Mouse (Mus musculus) ovary, adult 18-20 months (tissue): Measurements from ENCODE around the gene Epx.
A peak's percentile ranks its signal among the peaks of the same experiment; 100 is the strongest.
"Not testable (repeated sequence)": the region's sequence is repeated elsewhere in the genome, so short reads cannot be mapped to it uniquely, and the experiment has no call there.

ENCODE experiments used
- DNase-seq: peaks from one replicate; pipeline ENCODE4 v3.0.0; 2022; ENCODE audit warnings: low spot score, mixed read lengths

Gene Epx

DNA sequence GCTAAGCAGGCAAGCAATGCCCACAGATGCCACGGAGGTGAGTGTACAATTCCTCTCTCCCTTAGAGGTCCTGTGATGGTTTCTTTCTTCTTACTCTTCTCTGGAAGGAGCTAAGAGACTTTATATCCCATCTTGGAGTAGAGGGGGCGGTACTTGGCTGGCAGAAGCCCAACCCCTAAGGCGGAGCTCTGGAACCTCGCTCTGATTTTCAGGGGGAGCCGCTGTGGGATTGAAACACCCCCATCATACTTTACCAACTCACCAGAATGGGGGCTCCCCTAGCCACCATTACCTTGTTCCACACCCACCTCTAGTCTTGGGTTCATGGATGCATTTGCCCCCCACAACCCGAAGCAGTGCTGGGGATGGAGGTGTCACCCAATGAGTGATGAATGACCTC, at the start of gene Epx:
TSS of gene Epx (minus strand) at position 101 of the 400 bp plus-strand sequence.
- DNase-seq = no peak

DNA sequence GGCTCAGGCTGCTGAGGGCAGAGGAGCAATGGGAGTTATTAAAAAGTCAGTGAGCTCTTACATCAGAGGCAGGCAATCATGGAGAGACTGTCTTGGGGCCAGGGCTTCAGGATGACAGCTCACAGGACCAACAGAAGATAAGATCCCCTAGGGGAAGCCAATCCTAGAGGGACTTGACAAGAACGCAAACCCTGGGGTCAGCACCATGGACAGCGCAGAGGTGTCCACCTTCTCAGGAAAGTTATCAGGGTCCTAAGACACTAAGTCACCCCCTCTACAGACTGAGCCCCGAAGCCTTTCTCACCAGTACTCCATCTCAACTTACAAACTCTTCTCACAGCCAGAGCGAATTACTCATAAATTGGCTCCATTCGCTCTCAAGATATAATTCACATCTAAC, 45.6 kb upstream of the Epx start, which contains the start of gene Olfr464:
TSS of gene Olfr464 (minus strand) at position 2 of the 400 bp plus-strand sequence.
- no peak for DNase-seq

DNA sequence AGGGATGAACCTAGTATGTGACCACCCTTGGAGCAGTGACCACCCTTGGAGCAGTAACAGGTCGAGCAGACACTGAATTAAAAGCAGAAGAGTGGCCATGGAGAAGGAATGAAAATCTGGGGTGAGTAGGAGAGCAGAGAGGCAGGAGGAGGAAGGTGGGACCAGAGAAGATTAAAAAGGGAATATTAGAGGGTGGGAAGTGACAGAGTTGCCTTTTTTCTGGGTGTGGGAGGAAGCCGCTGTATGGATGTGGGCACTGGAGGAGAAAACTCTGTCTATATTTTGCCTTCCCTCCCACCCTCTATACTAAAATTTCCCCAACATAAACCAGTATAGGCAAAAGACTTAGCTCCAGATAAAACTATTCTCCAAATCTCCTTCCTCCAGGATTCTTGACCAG, 45.0 kb upstream of the Epx start:
- no peak for DNase-seq

DNA sequence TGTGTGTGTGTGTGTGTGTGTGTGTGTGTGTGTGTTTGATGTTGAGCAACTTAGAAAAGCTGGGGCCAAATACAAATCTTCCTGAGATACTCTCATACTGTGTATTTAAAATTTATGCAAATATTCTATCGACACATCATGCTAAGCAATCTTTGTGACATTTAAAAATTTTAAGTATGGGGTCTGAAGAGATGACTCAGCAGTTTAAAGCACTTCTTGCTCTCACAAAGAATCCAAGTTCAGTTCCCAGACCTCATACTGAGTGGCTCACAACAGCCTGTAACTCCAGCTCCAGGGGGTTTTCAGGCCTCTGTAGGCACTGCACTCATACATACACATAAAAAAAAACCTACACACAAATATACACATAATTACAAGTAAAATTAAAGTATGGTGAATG, 40.7 kb upstream of the Epx start:
- DNase-seq = no peak

DNA sequence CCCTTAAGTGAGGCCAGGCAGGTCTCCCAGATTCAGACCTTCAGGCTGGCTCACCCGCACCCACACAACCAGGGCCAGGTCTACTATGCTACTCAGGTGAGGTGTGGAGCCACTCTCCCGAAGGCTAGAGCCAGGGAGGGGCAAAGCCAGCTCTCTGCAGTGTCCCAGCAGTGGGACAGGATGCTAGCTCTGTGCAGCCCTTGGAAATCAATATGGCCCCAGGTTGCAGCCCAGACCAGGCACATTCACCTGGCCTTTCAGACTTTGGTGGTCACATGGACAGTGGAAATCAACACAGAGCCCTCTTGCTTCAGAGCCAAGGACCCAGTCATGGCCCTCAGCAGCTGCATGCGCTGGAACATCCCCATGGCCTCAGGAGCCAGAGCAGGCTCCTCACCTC, 29.0 kb upstream of the Epx start:
- DNase-seq = no peak

DNA sequence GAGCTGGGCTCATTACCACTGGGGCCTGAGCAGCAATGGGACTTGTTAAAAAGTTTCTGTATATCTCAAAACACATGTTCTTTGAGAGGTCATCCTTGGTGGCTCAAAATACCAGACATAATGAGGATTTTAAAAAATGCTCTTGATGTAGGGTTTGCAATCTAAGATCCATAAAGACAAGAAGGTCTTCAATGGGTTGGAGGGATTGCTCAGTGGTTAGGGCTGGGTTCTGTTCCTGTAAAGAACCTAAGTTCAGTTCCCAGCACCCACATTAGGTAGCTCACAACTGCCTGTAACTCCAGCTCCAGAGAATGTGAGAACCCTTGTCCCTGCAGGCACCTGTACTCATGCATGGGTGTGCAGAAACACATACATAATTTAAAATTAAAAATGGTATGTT, 22.0 kb upstream of the Epx start, which contains the start of gene Olfr463:
TSS of gene Olfr463 (minus strand) at position 101 of the 400 bp plus-strand sequence.
- no peak for DNase-seq

DNA sequence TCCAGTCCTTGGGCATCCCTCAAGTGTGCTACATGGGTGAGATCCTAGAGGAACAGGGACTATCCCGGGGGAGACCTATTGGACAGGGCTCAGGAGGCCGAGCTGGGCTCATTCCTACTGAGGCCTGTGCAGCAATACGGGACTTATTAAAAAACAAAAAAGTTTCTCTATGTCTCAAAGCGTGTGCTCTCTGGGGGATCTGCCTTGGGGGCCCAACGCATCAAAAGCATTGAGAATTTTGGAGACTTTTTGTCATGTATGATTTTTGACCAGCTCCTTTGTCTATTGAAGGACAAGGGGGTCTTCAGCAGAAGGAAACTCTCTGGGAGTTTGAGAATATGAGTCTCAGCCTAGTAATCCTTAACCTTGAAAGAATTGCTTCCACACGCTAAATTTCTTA, 16.8 kb upstream of the Epx start, which contains the start of gene Olfr462:
TSS of gene Olfr462 (minus strand) at position 101 of the 400 bp plus-strand sequence.
- DNase-seq = no peak

DNA sequence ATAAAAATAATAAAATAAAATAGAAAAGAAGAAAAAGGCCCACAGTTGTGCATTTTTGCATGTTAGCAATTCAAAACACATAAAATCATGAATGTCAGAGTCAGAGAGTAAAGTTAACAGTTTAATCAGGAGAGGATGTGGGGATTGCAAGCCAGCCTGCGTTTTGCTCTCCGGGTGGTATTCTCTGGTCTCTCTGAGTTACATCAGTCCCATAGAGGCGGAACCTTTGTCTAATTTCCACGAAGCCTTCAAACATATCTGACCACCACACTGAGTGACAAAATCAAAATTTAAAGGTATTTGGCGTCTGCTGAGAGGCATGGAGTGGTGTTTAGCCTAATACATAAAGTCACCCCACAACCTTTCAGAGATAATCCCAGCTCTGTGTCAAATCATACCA, 9.5 kb upstream of the Epx start:
- DNase-seq = no peak

DNA sequence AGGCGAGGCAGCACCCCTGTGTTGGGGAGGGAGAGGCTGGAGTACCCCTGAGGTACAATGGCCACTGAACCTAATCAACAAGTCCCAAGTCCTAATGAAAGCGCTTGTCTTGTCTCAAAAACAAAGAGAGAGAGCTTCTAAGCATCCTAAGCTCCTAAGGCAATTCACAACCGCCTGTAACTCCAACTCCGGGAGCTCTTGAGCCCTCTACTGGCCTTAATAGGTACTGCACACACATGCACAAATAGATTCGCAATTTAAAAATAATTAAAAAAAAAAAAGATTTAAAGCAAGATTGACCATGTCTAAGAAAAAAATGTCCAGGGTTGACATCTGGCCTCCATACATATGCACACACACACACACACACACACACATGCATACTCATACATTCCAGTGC, 8.2 kb upstream of the Epx start:
- DNase-seq = no peak

DNA sequence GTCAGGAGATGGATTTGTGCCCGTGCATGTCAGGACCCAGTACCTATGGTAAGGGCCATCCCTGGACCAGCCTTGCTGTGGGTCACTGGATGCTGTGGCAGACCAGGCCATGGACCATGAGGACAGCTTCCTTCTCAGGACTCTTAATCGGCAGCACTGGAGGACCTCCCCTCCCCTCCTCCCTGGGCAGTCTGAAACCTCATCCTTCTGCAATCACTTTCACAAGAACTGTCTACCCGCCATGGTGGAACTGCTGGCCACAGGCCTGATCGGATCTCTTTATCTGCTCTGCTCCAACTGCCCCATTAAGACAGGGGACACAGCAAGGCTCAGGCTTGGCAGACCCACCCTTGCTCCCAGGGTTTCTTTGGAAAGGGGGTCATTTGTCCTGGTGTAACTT, 6.4 kb upstream of the Epx start:
- no peak for DNase-seq

DNA sequence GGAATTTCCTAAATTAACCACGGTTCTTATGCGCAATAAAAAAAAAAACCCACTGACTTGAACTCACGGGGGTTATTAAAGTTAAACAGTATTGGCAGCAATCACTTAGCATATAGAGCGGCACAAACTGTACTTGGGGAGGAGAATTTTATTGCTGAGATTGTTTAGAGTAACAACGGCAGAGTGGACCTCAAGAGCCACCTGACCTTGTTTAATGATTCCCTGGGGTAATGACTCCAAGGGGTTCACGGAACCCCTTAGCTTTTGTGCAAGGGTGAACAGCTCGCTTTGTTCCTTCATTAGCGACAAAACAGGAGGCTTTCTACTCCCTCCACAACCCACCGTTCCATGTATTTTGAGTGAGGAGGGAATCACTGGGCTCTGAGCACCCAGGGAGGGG, 4.5 kb upstream of the Epx start:
- no peak for DNase-seq

DNA sequence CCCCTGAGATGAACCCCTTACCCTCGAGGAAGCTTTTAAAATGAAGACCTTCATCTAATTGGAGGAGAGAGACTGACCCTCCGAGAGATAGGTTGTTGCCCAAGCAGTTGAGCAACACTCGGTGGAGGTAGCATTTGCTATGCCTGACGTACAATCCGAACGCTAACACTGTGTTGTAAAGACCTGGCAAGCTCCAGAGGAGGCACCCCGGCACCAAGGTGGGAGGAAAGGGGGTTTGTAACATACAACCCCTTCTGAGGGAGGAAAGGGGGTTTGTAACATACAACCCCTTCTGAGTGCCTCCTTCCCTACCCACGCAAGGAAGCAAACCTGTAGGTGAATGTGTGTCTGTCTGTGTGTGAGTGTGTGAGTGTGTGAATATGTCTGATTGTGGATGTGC, 3.6 kb downstream of the Epx start:
- no peak for DNase-seq

DNA sequence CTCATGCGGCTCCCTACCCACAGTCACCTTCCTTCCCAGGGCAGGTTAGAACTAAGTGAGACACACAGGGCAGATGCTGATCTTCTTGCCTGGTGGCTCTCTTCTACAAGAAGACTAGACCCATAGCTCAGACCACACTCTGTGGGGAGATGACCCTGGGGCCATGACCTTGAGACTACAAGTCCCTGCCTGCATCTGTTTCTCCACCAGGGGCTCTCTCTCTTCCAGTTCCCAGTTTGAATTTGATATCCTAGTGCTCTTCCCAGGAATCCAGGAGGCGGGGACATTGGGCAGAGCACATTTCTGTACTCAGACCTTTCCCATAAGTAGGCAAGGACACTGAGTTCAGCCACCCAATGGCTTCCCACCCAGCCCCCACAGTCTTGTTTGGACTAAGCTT, 5.2 kb downstream of the Epx start:
- DNase-seq = no peak

DNA sequence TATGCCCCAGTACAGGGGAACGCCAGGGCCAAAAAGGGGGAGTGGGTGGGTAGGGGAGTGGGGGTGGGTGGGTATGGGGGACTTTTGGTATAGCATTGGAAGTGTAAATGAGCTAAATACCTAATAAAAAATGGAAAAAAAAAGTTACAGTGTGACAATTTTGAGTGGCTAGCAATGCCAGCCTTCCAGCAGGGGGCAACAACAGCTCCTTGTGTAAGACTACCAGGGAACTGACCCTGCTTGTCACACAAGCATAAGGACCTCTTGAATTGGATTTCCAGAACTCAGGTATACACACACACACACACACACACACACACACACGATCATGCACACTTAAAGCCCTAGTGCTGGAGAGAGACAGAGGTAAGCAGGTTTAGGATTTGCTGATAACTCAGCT, 8.4 kb downstream of the Epx start:
- not testable (repeated sequence) for DNase-seq

DNA sequence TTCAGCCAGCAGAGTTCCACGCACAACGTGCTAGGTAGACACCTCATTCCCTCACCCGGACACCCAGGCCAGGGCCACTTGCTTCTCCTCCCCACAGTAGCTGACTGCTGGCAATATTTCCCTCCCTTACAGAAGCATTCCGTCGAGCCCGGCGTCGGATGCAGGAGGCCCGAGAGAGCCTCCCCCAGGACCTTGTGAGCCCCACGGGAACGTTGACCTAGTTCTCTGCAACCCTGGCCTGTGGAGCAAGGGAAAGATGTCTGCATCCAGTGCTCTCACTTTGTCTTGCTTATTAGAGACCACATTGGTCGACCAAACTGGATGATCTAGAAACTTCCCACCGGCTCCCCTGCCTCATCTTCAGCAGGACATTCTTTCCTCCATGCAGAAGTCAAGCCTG, 12.5 kb downstream of the Epx start:
- DNase-seq = no peak

DNA sequence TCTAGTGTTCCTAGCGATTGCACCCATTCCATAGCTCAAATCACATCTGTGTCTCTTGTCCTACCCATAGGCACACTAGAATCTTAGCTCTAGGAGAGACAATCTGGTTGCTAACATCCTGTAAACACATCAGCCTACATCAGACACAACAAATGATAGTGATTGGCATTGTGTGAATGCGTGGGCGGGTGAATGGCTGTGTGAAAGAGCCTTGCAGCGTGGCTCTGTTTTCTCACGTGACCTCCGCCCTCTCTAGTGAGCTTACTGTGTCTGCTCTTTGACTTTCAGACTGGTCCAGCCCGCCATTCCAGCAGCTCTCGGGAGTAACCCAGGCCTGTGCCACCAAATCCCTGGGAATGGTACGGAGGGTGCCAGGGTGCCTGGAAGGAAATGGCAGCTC, 14.9 kb downstream of the Epx start:
- DNase-seq = no peak

DNA sequence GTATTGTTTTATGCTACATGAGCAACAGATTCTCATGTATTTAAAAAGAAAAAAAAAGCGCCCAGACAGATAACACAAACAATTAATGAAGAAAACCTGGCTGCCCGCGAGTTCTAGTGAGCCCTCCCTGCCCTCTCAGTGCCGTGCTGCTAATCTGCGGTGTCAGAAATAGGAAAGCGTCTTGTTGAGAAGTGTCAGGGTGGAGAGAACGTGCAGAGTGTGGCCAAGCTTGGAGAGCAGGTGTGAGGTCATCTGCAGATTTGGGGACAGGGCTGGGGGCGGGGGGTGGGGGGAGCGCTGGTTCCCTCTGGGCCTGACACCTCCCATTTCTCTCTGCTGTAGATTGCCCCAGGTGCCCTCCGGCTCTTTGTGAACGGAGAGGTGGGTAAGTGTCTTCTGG, 16.1 kb downstream of the Epx start:
- DNase-seq = no peak

DNA sequence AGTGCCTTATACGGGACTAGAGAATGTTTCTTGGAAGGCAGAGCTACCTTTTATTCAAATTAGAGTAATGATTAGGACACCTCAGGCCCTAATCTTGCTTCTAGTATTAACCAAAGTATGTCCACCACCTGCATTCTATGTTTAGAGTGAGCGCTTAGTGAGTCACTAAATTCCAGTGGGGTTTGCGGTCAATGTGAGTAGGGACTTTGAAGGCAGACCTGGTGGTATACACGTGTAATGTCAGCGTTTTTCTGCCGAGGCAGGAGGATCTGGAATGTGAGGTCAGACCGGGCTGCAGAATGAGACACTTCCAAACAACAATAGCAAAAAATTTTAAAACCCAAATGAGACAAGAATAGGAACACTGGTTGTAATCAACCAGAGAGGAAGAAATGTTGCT, 20.8 kb downstream of the Epx start:
- no peak for DNase-seq

DNA sequence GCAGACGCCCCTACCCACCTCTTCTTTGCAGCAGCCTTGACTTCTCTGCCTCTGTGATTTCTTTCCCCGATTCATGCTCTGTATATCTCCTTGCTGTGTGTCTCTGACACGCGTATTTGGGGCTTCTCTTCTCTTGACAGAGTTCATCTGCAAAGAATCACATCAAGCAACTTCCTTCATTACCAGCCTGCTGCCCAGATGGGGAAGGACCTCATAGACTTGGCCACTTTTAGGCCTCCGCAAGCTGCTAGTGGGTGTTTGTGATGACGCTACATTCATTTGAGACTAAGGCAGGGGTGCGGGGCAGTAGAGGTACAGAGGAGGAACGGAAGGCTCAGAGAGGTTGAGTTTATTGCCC, 21.8 kb downstream of the Epx start:
- DNase-seq = no peak

DNA sequence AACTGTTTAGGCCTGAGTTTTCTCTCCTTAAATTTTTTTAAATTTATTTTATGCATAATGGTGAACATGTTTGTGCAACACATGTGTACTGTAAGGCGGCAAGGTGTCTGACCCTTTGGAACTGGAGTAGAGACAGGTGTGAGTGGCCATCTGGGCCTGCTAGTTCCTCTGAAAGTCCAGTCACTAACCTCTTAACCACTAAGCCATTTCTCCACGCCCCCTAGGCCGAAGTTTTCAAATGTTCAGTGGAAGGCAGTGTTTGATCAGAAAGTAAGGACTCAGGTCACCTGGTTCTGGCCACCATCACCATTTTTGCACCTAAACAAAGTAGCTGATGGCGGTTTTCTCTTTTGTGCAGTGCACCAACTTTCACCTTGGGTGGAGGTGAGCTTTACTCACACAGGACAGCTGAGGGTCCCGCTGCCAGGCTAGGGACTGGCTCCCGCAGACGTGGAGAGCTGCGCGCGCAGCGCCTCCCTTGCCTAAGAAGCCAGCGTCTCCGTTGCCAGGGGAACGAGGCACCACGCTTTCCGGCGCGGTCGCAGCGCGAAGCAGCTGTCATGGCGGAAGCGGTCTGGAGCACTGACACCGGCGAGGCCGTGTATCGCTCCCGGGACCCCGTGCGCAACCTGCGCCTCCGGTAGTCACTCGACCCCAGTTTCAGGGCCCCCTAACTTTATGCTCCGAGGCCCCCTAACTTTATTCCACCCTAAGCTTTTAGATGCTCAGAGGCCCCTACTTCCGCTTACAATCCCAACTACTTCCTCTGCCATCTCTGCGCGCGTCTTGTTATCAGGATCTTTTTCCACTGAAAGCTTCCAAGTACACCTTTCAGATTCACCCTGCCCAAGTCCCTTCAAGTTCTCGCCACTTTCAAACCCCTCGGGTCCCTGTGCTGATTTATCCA, 22.4 kb downstream of the Epx start, which contains the start of gene Mks1:
TSS of gene Mks1 (plus strand) at position 526 of the 907 bp plus-strand sequence.
- DNase-seq = peak; percentile 76

DNA sequence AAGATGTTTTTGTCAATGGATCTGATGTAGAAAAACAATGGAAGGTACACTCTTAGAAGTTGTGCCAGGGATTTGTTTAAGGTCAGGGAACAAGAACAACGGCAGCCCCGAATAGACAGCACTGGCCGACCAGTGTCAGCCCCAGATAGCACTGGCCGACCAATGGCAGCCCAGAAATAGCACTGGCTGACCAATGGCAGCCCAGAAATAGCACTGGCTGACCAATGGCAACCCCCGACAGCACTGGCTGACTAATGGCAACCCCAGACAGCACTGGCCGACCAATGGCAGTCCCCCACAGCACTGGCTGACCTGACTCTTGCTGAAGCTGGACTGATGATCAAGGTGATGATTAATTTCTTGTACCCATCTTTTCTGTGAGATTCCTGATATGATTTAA, 27.5 kb downstream of the Epx start:
- DNase-seq = no peak

DNA sequence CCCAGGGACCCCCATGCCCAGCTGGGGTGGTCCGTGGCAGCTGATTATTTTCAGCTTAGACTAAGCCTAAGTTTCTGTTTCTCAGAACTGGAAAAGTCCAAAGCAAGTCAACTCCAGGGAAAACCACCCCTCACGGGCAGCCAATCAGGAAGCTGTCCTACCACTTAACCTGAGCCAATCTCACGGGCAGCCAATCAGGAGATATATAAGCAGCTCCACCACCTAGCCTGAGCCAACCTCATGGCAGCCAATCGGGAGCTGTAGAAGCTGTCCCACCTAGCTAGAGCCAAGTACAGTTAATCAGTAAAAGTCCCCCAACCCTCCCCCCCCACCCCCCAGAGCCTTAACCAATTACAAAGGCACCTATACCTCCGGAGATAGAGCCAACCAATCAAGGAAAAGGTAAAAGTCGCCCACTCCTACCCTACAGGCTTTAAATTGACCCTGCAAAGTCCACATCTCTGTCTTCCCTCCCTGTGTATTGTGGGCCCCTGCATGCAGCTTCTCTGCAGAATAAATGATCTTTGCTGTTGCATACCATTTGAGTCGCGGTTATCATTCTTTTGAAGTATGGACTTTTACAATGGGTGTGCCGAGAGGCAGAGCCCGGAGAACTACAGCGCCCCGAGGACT, 28.3 kb downstream of the Epx start:
- DNase-seq = no peak

DNA sequence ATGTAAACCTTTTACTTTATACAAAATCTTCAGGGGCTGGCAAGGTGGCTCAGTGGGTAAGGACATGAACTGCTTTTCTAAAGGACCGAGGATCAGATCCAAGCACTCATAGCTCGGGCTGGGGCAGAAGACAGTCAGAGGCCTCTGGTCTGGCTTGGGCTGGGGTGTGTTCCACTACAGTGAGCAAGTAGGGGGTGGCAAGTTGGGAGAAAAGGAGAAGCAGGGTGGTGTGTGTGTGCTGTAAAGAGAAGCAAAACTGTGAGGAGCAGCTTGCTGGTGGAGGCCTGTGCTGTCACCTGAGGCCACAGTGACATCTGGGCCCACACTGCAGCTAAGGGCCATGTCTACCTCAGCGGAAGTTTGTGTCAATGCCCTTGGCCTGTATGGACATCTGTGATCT, 33.9 kb downstream of the Epx start:
- DNase-seq = no peak
